ENCODE assay signal across 28 mouse cellular contexts in genomic region chr10:67995356-67995755, GRCm38 (mm10). TPM values are rescaled to one million over a fixed set of nuclear protein-coding genes. Genes with fewer than 3 reads are reported as not detected.
A peak's percentile ranks its signal among the peaks of the same experiment; 100 is the strongest.
DNase-seq lines count a peak whose midpoint lies in the region; ATAC-seq and TF ChIP-seq lines count a peak whose summit lies in the region.
"Had no signal": no experiment of that assay in that cellular context is flagged by ENCODE, and none has a peak within 500 bp of the region (broad histone marks: within the 10 kb centered on the region; RNA-seq: fewer than 3 reads in every experiment).

No protein-coding gene starts in this region.

- no peak overlapping the region for H3K9ac ChIP-seq in hindbrain, embryonic 15.5 days
- no peak overlapping the region for H3K9ac ChIP-seq in hindbrain, embryonic 12.5 days
- no peak overlapping the region for H3K9ac ChIP-seq in midbrain, embryonic 11.5 days (ENCODE audit: low read length)
- no peak overlapping the region for H3K9ac ChIP-seq in midbrain, embryonic 13.5 days (replicated peaks)
- H3K9ac ChIP-seq: hindbrain, embryonic 14.5 days; liver, embryonic 12.5 days; liver, postnatal 0 days had no signal

- peak; percentile 15; the same call in 1 of the 2 replicates for ATAC-seq in hindbrain, embryonic 15.5 days (ENCODE audit: low FRiP score, low read depth)
- ATAC-seq in hindbrain, embryonic 12.5 days (ENCODE audit: low FRiP score) = no peak
- 0 out of 2 replicates have a peak, but pooled peaks have one; percentile 25 for ATAC-seq in midbrain, embryonic 11.5 days (ENCODE audit: low FRiP score)
- ATAC-seq in midbrain, embryonic 13.5 days = no peak
- ATAC-seq: forebrain, embryonic 16.5 days; inflammation-experienced regulatory T-cells, adult 6 months; liver, embryonic 12.5 days; liver, postnatal 0 days had no signal

- TF ChIP-seq CTCF in testis, adult 2 months (IDR thresholded peaks at IDR 0.05; ENCODE audit: control insufficient read depth, insufficient read depth, insufficient replicate concordance, low read depth, low read length) = no peak

- intact Hi-C loops in heart, postnatal 10 days (cut with DNase I) = loop anchor here (10.0 kb wide), 1 partner anchor 461 kb away; the partner anchor contains the start of gene Egr2

- DNase-seq in midbrain, embryonic 11.5 days (ENCODE audit: low spot score, missing footprints) = no peak
- peak; percentile 90 for DNase-seq in ES-CJ7 (ENCODE audit: low read depth, low spot score)
- DNase-seq in layer of hippocampus, adult 9-10 months (ENCODE audit: low spot score) = no peak
- no peak for DNase-seq in heart, postnatal 10 days
- DNase-seq: adrenal gland, postnatal 10 days; cerebellum, adult 11 months; cerebellum, adult 9-10 months; gastrocnemius, postnatal 10 days; heart, postnatal 36 days; kidney, adult 18-20 months; layer of hippocampus, postnatal 36 days; left cerebral cortex, postnatal 4 days; liver, postnatal 0 days; lung, postnatal 36 days; midbrain, embryonic 14.5 days; thymus, adult 18-20 months; thymus, postnatal 25 days had no signal

- no peak overlapping the region for H3K4me3 ChIP-seq in hindbrain, embryonic 15.5 days
- no peak overlapping the region for H3K4me3 ChIP-seq in hindbrain, embryonic 12.5 days
- no peak overlapping the region for H3K4me3 ChIP-seq in midbrain, embryonic 11.5 days (ENCODE audit: low read depth, low read length)
- no peak overlapping the region for H3K4me3 ChIP-seq in midbrain, embryonic 13.5 days (replicated peaks)
- H3K4me3 ChIP-seq in testis, adult 2 months (ENCODE audit: control insufficient read depth, low read depth, low read length) = peak overlapping the region; percentile 25; the same call in 1 of the 2 replicates
- H3K4me3 ChIP-seq: erythroblast, embryonic 14.5 days; liver, embryonic 12.5 days; megakaryocyte, embryonic 14.5 days had no signal

- H3K4me2 ChIP-seq in hindbrain, embryonic 15.5 days = no peak overlapping the region
- H3K4me2 ChIP-seq in hindbrain, embryonic 12.5 days (replicated peaks) = no peak overlapping the region
- no peak overlapping the region for H3K4me2 ChIP-seq in midbrain, embryonic 11.5 days
- no peak overlapping the region for H3K4me2 ChIP-seq in midbrain, embryonic 13.5 days (replicated peaks)
- H3K4me2 ChIP-seq: hindbrain, embryonic 14.5 days; liver, embryonic 12.5 days had no signal

- H3K4me1 ChIP-seq in hindbrain, embryonic 15.5 days (replicated peaks) = 0 out of 2 replicates have a peak, but pooled peaks cover 2% of the 10 kb centered on the region
- peaks cover 5% of the 10 kb centered on the region; the same call in 1 of the 2 replicates for H3K4me1 ChIP-seq in hindbrain, embryonic 12.5 days
- H3K4me1 ChIP-seq in midbrain, embryonic 11.5 days (ENCODE audit: control insufficient read depth, insufficient read depth, low read length) = no peaks in the 10 kb centered on the region
- H3K4me1 ChIP-seq in midbrain, embryonic 13.5 days (replicated peaks) = peaks cover 3% of the 10 kb centered on the region; the same call in 1 of the 2 replicates
- peaks cover 3% of the 10 kb centered on the region for H3K4me1 ChIP-seq in testis, adult 2 months (ENCODE audit: control insufficient read depth, insufficient read depth, low read length)

- TF ChIP-seq POLR2A in testis, adult 2 months (IDR thresholded peaks at IDR 0.05; ENCODE audit: control insufficient read depth, low read depth, low read length) = no peak

- H3K9me3 ChIP-seq in hindbrain, embryonic 15.5 days = peaks cover 3% of the 10 kb centered on the region; the same call in 1 of the 2 replicates
- no peaks in the 10 kb centered on the region for H3K9me3 ChIP-seq in hindbrain, embryonic 12.5 days (replicated peaks)
- peaks cover 2% of the 10 kb centered on the region; the same call in 1 of the 2 replicates for H3K9me3 ChIP-seq in midbrain, embryonic 11.5 days (ENCODE audit: control insufficient read depth, low read length)
- H3K9me3 ChIP-seq in midbrain, embryonic 13.5 days = no peaks in the 10 kb centered on the region
- H3K9me3 ChIP-seq: liver, embryonic 12.5 days had no signal

- no peak overlapping the region for H3K27ac ChIP-seq in hindbrain, embryonic 15.5 days (replicated peaks)
- no peak overlapping the region for H3K27ac ChIP-seq in hindbrain, embryonic 12.5 days
- no peak overlapping the region for H3K27ac ChIP-seq in midbrain, embryonic 11.5 days (ENCODE audit: low read depth, low read length)
- H3K27ac ChIP-seq in midbrain, embryonic 13.5 days = no peak overlapping the region
- no peak overlapping the region for H3K27ac ChIP-seq in testis, adult 2 months (ENCODE audit: control insufficient read depth, insufficient read depth, low read depth, low read length)
- H3K27ac ChIP-seq: hindbrain, embryonic 14.5 days; liver, embryonic 12.5 days had no signal

- 77% methylated on average over 12 of the region's 12 CpGs for WGBS in hindbrain, embryonic 15.5 days
- WGBS in hindbrain, embryonic 12.5 days = 78% methylated on average over 12 of the region's 12 CpGs
- 74% methylated on average over 12 of the region's 12 CpGs for WGBS in midbrain, embryonic 11.5 days
- WGBS in midbrain, embryonic 13.5 days = 74% methylated on average over 12 of the region's 12 CpGs

- no peaks in the 10 kb centered on the region for H3K27me3 ChIP-seq in hindbrain, embryonic 15.5 days
- H3K27me3 ChIP-seq in hindbrain, embryonic 12.5 days = no peaks in the 10 kb centered on the region
- H3K27me3 ChIP-seq in midbrain, embryonic 11.5 days (ENCODE audit: control insufficient read depth, insufficient read depth, low read length) = no peaks in the 10 kb centered on the region
- no peaks in the 10 kb centered on the region for H3K27me3 ChIP-seq in midbrain, embryonic 13.5 days
- H3K27me3 ChIP-seq in testis, adult 2 months (ENCODE audit: control insufficient read depth, insufficient read depth, low read length) = no peaks in the 10 kb centered on the region
- H3K27me3 ChIP-seq: liver, embryonic 12.5 days; megakaryocyte, embryonic 14.5 days had no signal

- H3K36me3 ChIP-seq in hindbrain, embryonic 15.5 days = no peaks in the 10 kb centered on the region
- H3K36me3 ChIP-seq in hindbrain, embryonic 12.5 days = peaks cover 9% of the 10 kb centered on the region
- H3K36me3 ChIP-seq in midbrain, embryonic 11.5 days (ENCODE audit: control insufficient read depth, insufficient read depth, low read length) = peaks cover 8% of the 10 kb centered on the region; the same call in 1 of the 2 replicates
- peaks cover 23% of the 10 kb centered on the region for H3K36me3 ChIP-seq in midbrain, embryonic 13.5 days
- no peaks in the 10 kb centered on the region for H3K36me3 ChIP-seq in testis, adult 2 months (ENCODE audit: control insufficient read depth, insufficient read depth, low read length)

RNA-seq across cellular contexts. Expression of gene Rtkn2, which starts 16.0 kb away (rescaled TPM):
- 4.3 and 5.6 TPM in 2 replicates for polyA plus RNA-seq in hindbrain, embryonic 15.5 days (2015; fragmentation: Nextera tagmentation; extraction: Ambion mirVana)
- polyA plus RNA-seq in hindbrain, embryonic 12.5 days (2016; fragmentation: Nextera tagmentation; extraction: Ambion mirVana) = 13.4 and 14.0 TPM in 2 replicates
- polyA plus RNA-seq in midbrain, embryonic 11.5 days (2014; fragmentation: Nextera tagmentation; extraction: Ambion mirVana) = 19.9 and 23.2 TPM in 2 replicates
- 8.9 and 12.3 TPM in 2 replicates for polyA plus RNA-seq in midbrain, embryonic 13.5 days (2015; fragmentation: Nextera tagmentation; extraction: Ambion mirVana)
- polyA plus RNA-seq in testis, adult 2 months (2012; rRNA removed) = 0.14 and 0.19 TPM in 2 replicates
- 1 to 10 TPM; 1.7 to 1.8 TPM for total RNA-seq in heart, postnatal 10 days (2021)
- total RNA-seq: neutrophil, adult 5-6 weeks had no signal
- polyA plus RNA-seq: erythroblast, embryonic 14.5 days had no signal

Comparison
In these comparisons a context has a peak if more than half of its experiments do, and no peak if none do; other contexts are left out.
1. ATAC-seq: peak in hindbrain, embryonic 15.5 days (single experiment) and midbrain, embryonic 11.5 days (single experiment); none in hindbrain, embryonic 12.5 days (single experiment) and midbrain, embryonic 13.5 days (single experiment).